Mouse (Mus musculus): Measurements from ENCODE around the gene Hsd17b3. TPM values are rescaled to one million over a fixed set of nuclear protein-coding genes. Genes with fewer than 3 reads are reported as not detected.

Gene Hsd17b3
- total RNA-seq (2022) = 1 to 10 TPM; 1.8 to 2.2 (median 1.8) TPM

GRCm38 (mm10) chr13:64089130-64089529 lies at the start of gene Hsd17b3:
Gene Hsd17b3 (minus strand): TSS chr13:64089230.
- no peak for DNase-seq

- peak; percentile 42 for DNase-seq
Measured at GRCm38 (mm10) chr13:64129616-64130375, 40.8 kb upstream of the Hsd17b3 start.

DNA sequence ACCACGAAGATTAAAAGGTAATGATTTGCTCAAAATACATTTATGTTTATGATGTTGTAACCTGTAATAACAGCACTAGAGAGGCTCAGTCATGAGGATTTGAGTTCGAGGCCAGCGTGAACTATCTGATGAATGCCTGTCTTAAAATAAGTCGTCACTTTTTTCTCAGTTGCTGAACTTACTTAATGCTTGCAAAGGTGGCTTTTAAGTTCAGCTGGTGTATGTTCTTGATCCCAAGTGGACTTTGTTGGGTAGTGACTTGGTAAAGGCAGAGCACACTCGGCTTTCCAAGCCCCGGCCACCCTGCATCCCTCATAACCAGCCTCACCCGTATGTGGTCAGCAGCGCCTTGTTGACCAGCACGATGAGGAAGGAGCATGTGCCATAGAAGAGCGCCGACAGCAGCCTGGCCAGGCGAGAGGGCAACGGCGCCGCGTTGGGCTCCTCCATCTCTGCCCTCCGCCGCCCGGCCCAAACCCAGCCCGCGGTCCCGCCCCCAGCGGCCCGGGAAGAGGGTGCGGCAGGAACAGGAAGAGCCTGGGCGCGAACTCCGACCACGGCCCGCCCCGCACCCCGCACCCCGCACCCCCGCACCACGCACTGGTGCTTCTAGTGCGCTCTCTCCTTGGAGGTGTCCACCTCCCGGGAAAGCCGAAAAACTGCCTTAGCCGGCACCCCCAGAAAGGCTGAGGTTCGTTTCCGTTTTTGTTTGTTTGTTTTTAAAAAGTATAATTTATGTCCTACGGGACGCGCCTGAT lies 40.0 kb upstream of the Hsd17b3 start, which contains the start of gene Slc35d2:
Gene Slc35d2 (minus strand): TSS at position 511 of the 758 bp plus-strand sequence.
- peak; percentile 54 for DNase-seq

- DNase-seq = no peak
Measured at GRCm38 (mm10) chr13:64126316-64126715, 37.3 kb upstream of the Hsd17b3 start.

GRCm38 (mm10) chr13:64124886-64125285 lies 35.9 kb upstream of the Hsd17b3 start:
- no peak for DNase-seq

DNA sequence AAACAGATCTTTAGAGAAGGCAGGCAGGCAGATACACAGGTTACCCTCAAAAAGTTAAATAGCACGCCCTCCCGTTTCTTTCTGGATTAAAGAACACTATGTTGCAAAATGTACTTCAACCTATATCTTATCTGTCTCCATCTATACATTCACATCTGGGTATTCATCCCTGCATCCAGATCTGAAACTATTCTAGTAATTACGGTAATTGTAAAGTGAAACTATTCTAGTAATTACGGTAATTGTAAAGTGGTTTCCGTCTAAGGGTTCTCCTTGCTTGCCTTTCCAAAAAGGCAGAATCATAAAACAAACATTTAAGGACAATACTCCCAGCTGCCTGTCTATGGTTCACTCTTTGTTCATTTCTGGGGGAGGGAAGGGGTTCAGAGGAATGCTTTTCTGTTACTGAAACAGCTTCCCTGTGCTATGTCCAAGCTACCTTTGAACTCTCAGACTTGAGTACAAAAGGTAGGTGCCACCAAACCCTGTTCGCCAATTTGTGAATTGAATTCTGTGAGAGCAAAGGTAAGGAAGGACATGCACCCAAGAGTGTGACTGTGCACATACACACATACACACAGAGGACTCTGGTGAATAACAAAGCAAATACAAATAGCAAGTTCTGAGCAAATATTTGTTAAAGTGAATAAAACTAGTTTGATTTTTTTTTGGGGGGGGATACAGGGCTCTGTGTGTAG lies 34.6 kb upstream of the Hsd17b3 start:
- no peak for DNase-seq

- DNase-seq = no peak
Measured at GRCm38 (mm10) chr13:64120760-64121159, 31.7 kb upstream of the Hsd17b3 start.

- no peak for DNase-seq
Measured at GRCm38 (mm10) chr13:64117442-64117841, 28.4 kb upstream of the Hsd17b3 start.

- no peak for DNase-seq
Measured at GRCm38 (mm10) chr13:64110421-64110820, 21.4 kb upstream of the Hsd17b3 start.

DNA sequence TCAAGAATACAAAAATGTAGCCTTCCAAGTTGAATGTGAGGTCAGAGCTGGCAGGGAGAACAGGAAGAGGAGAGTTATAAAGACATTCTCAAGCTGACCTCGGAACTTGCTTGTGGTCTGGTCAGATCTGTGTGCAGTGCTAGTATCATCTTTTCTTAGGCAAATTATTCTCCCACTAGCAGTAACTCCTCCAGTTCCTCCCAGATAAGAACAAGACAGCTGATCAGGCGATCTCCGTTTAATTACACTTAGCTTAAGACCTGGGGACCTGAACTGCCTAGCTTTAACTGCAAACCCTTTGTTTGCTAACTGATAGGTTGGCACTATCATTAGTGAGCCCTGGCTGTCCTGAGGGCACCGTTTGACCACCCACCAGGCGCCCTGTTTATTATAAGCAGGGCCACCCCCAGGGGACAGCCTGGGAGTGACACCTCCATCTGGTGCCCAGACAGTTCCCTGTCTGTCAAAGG lies 19.4 kb upstream of the Hsd17b3 start:
- DNase-seq = no peak

DNA sequence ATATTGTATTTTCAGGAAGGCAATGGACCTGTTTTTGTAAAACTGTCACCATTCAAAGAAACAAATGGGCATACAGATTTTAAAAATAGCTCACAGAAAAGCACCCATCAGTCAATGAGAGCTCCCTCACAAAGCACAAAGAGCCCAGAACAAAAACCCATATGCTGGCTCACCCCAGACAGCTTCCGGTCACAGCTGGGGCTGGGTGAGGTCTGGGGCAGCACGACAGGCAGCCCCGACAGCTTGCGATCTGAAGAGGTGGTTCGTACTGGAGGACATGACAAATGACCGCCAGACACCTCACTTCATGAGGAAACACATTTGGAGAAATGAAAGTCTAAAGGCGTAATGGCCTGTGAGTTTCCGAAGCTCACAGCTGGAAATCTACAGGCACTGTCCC lies 18.5 kb upstream of the Hsd17b3 start:
- DNase-seq = no peak

DNA sequence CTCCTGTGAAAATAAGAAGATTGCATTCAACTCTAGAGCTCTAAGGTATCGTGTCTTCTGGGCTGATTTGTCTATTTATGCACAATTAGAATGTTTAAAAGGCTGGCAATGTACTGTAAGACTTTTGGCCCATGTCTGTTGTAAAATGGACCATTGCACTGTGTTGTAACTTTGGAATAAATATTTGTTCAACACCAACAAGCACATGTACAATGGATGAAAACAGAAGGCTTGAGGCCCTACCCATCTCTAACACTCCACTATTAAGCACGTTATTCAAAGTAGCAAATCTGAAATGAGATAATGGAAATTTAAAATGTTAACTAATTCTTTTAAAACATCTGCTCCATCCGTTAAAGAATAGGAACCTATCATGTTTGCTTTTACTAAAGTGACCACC lies 18.1 kb upstream of the Hsd17b3 start:
- DNase-seq = no peak

DNA sequence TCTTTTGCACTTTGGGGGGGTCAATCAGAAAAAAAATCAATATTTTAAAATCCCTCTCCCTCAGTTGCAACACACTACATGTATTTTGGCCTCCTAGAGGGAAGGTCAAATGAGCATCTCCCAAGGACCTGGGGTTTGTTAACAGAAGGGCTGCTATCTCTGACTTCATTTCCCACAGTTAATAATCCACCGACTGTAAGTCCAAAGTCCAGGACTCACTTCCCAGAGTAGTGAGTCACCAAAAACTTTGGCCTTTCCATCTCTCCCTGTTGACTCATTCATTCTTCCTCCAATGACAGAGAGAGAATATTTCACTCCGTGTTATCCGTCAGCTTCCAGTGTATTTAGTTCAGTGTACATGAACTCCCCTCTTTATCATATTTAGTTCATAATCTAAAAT lies 16.7 kb upstream of the Hsd17b3 start:
- DNase-seq = no peak

- DNase-seq = no peak
Measured at GRCm38 (mm10) chr13:64100186-64100585, 11.2 kb upstream of the Hsd17b3 start.

- DNase-seq = no peak
Measured at GRCm38 (mm10) chr13:64098992-64099391, 10.0 kb upstream of the Hsd17b3 start.

DNA sequence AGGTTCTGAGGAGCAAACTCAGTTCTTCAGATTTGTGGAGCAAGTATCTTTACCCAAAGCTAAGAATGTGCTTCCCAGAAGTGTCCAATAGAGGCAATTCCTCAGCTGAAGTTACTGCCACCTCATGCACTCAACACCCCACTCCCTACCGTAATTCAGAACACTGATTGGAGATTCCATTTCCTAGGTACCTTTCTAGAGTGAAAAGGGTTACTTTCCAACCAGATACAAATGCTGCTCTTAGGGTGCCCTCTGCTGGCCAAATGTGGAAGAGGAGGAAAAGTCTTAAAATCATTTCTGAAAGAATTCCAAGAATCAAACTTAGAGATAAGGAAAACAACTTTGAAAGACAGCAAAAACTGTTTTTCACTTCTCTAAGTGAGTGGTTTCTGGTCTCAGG lies 4.3 kb upstream of the Hsd17b3 start:
- DNase-seq = peak; percentile 55

- DNase-seq = no peak
Measured at GRCm38 (mm10) chr13:64092752-64093151, 3.7 kb upstream of the Hsd17b3 start.

DNA sequence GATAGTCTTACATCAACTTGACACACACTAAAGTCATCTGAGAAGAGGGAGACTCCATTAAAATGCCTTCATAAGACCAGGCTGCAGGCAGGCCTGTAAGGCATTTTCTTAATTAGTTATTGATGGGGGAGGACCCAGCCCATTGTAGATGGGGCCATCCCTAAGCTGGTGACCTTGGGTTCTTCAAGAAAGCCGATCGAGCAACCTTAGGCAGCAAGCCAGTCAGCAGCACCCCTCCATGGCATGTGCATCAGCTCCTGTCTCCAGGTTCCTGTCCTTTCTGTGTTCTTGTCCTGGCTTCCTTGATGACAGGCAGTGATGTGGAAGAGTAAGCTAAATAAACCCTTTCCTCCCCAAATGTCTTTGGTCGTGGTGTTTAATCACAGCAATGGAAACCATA lies 3.1 kb upstream of the Hsd17b3 start:
- no peak for DNase-seq

- no peak for DNase-seq
Measured at GRCm38 (mm10) chr13:64091006-64091405, 2.0 kb upstream of the Hsd17b3 start.

DNA sequence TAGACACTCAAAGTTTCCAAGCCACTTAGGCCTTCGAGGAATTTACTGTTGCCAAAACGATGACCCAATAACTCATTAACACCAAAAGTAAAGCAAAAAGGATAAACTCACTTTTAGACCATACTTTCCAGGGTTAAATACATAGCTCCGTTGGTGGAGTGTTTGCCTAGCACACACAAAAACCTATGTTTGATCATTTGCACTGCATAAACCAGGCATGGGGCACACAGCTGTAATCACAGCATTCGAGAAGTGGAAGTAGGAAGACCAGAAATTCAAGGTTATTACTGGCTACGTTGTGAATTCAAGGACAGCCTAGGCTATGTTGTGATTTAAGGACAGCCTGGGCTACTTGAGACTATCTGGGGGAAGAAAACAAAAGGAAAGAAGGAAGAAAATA lies 1.2 kb upstream of the Hsd17b3 start:
- no peak for DNase-seq

- no peak for DNase-seq
Measured at GRCm38 (mm10) chr13:64088057-64088456, 973 bp downstream of the Hsd17b3 start.

GRCm38 (mm10) chr13:64086036-64086435 lies 3.0 kb downstream of the Hsd17b3 start:
- no peak for DNase-seq

GRCm38 (mm10) chr13:64083331-64083730 lies 5.7 kb downstream of the Hsd17b3 start:
- DNase-seq = peak; percentile 64

Measured in adrenal gland, adult 8-10 months (tissue).